Mouse (Mus musculus) inflammation-experienced regulatory T-cells, adult 6 months (primary cell): ENCODE measurements around the gene Olfr1352. TPM values are rescaled to one million over a fixed set of nuclear protein-coding genes. Genes with fewer than 3 reads are reported as not detected.
"Not testable (repeated sequence)": the region's sequence is repeated elsewhere in the genome, so short reads cannot be mapped to it uniquely, and the experiment has no call there.

Experiments used
- ATAC-seq: one replicate; pipeline ENCODE4 v1.8.0; 2017
- polyA plus RNA-seq, 3 experiments: library from polyadenylated mRNA; unstranded; fragments of 100-300 nt; shearing (Covaris generic); gene quantifications; one replicate each; pipeline ENCODE4 v1.2.1; 2017

Olfr1352 gene
- polyA plus RNA-seq, result not detected

- ATAC-seq, result no peak
These were observed at the start of gene Olfr1352 for GRCm38 (mm10) chr10:78980750-78981149. Gene Olfr1352 (plus strand): TSS chr10:78981050.

DNA sequence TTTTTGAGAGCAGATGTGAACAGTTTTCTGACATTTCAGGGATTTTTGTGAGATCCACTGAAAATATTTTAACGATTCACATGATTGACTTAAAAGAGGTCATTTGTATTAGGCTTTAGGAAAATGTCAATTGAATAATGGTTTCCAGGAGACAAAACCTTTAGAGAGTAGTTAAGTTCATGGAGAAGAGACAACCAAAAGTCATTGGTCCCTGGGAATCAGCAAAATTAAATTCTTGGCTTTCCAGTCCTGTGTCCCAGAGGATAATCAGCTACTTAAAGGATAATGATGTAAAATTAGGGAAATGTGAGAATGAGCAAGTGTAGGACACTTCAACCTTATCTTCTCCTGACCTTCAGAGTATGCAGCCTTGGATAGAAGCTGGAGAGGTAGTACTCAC is 30.5 kb upstream of the Olfr1352 start, which contains the start of gene Olfr8:
TSS of gene Olfr8 (plus strand) at position 301 of the 400 bp plus-strand sequence.
- ATAC-seq, result not testable (repeated sequence)

DNA sequence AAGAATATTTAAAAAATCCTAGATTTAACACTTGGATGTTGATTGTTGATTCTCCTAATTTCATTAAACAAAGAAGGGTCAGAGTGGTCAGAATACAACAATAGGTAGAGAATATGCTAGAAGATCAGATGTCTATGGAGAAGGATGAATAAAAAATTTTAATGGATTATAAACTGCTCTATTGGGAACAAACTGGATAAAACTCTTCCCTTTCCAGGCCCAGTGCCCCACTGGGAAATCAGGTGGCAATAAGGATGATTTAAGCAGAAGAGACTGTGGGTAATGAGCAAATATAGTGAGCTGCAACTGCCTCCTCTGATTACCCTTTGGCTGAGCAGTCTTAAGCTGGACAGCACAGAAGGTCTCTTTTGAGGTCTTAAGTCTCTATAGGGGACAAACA is 17.8 kb upstream of the Olfr1352 start, which contains the start of gene Olfr1353:
TSS of gene Olfr1353 (plus strand) at position 301 of the 400 bp plus-strand sequence.
- ATAC-seq, result not testable (repeated sequence)

DNA sequence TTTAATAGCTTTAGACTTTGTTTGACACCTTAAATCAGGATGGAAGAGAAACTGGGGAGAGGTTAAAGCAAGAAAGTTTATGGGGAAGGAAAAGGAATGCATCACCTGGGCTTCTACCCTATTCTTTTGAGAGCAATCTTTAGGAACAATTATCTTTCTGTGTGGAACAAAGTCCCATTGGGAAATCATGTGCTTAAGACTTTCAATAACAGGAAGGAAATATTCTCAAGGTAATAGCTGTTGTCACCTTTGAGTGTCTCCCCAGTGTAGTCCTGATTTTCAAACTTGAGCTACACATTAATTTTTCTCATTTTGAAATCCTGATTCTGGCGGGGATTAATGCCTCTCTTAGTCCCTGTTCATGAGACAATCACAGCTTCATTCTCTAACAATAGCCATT is 31.3 kb downstream of the Olfr1352 start, which contains the start of gene Olfr1351:
TSS of gene Olfr1351 (plus strand) at position 301 of the 400 bp plus-strand sequence.
- ATAC-seq, result no peak

- ATAC-seq, result no peak
These were observed 47.6 kb downstream of the Olfr1352 start, which contains the start of gene Olfr57 for GRCm38 (mm10) chr10:79028441-79028840. Gene Olfr57 (plus strand): TSS chr10:79028741.

Other genes starting within 250 kb of the Olfr1352 start
- gene Ccdc105, start 228.0 kb upstream of the Olfr1352 start, polyA plus RNA-seq, result not detected
- gene Slc1a6, start 200.6 kb upstream of the Olfr1352 start, polyA plus RNA-seq, result not detected
- not detected for gene Olfr1356, start 128.9 kb upstream of the Olfr1352 start, polyA plus RNA-seq
- gene Olfr1355, start 105.5 kb upstream of the Olfr1352 start, polyA plus RNA-seq, result not detected
- not detected for gene Olfr1354, start 67.9 kb upstream of the Olfr1352 start, polyA plus RNA-seq
- not detected for gene Olfr8, start 30.4 kb upstream of the Olfr1352 start, polyA plus RNA-seq
- gene Olfr1353, start 17.7 kb upstream of the Olfr1352 start, polyA plus RNA-seq, result not detected
- gene Olfr1351, start 31.4 kb downstream of the Olfr1352 start, polyA plus RNA-seq, result not detected
- gene Olfr57, start 47.7 kb downstream of the Olfr1352 start, polyA plus RNA-seq, result not detected
- gene 2610008E11Rik, start 116.5 kb downstream of the Olfr1352 start, polyA plus RNA-seq, result 10 to 100 TPM; 16.2 to 26.8 (median 18.4) TPM
- gene Vmn2r80, start 167.7 kb downstream of the Olfr1352 start, polyA plus RNA-seq, result not detected